Mouse (Mus musculus) frontal cortex, postnatal 14 days (tissue): ENCODE measurements around the gene B020031M17Rik.
"Not testable (repeated sequence)": the region's sequence is repeated elsewhere in the genome, so short reads cannot be mapped to it uniquely, and the experiment has no call there.

Source experiments
- DNase-seq, 2 experiments: peaks; one replicate each; pipeline ENCODE4 v3.0.0; 2022; ENCODE audit warnings: low spot score in 2 of 2

The B020031M17Rik gene

GRCm38 (mm10) chr13:119950706-119951105, at the start of gene B020031M17Rik:
TSS of gene B020031M17Rik (minus strand) at chr13:119950806.
- not testable (repeated sequence) for DNase-seq

- not testable (repeated sequence) for DNase-seq
These were observed 48.6 kb upstream of the B020031M17Rik start for GRCm38 (mm10) chr13:119999215-119999614.

GRCm38 (mm10) chr13:119998442-119999086, 48.0 kb upstream of the B020031M17Rik start:
- not testable (repeated sequence) for DNase-seq

- DNase-seq = not testable (repeated sequence)
These were observed 41.4 kb upstream of the B020031M17Rik start for GRCm38 (mm10) chr13:119991917-119992496.

- not testable (repeated sequence) for DNase-seq
These were observed 40.7 kb upstream of the B020031M17Rik start for GRCm38 (mm10) chr13:119991264-119991663.

- DNase-seq = not testable (repeated sequence)
These were observed 18.6 kb upstream of the B020031M17Rik start for GRCm38 (mm10) chr13:119969163-119969562.

- not testable (repeated sequence) for DNase-seq
These were observed 17.6 kb upstream of the B020031M17Rik start for GRCm38 (mm10) chr13:119968193-119968592.

GRCm38 (mm10) chr13:119965968-119966367, 15.4 kb upstream of the B020031M17Rik start:
- DNase-seq = not testable (repeated sequence)

- not testable (repeated sequence) for DNase-seq
These were observed 14.8 kb upstream of the B020031M17Rik start for GRCm38 (mm10) chr13:119965302-119965952.

GRCm38 (mm10) chr13:119962856-119963255, 12.2 kb upstream of the B020031M17Rik start:
- DNase-seq = not testable (repeated sequence)

- not testable (repeated sequence) for DNase-seq
These were observed 5.0 kb upstream of the B020031M17Rik start for GRCm38 (mm10) chr13:119955567-119955966.

- DNase-seq = not testable (repeated sequence)
These were observed 4.5 kb upstream of the B020031M17Rik start for GRCm38 (mm10) chr13:119955089-119955488.

GRCm38 (mm10) chr13:119929172-119929571, 21.4 kb downstream of the B020031M17Rik start, which contains the start of gene Gm21761:
TSS of gene Gm21761 (minus strand) at chr13:119929272.
- not testable (repeated sequence) for DNase-seq

- not testable (repeated sequence) for DNase-seq
These were observed 25.8 kb downstream of the B020031M17Rik start for GRCm38 (mm10) chr13:119924597-119925340.

GRCm38 (mm10) chr13:119916966-119917722, 33.5 kb downstream of the B020031M17Rik start:
- DNase-seq = not testable (repeated sequence)

- not testable (repeated sequence) for DNase-seq
These were observed 34.2 kb downstream of the B020031M17Rik start for GRCm38 (mm10) chr13:119916449-119916848.
